Mouse (Mus musculus) liver, embryonic 16.5 days (tissue): ENCODE data around the gene Cdh16. TPM values are rescaled to one million over a fixed set of nuclear protein-coding genes. Genes with fewer than 3 reads are reported as not detected.

ENCODE experiments used
- polyA plus RNA-seq: library from polyadenylated mRNA; unstranded; fragments of >200 nt; fragmentation: Nextera tagmentation; extraction: Ambion mirVana; gene quantifications from 2 replicates; pipeline ENCODE4 v1.2.1, GENCODE M21; 2015

Cdh16 gene
- polyA plus RNA-seq, 1 experiment from 2014 or later, result 0.24 TPM

Other genes with a start within 250 kb of the Cdh16 start
- gene Cmtm4, start 228.6 kb downstream of the Cdh16 start, polyA plus RNA-seq, result 0.41 and 0.45 TPM in 2 replicates
- 11.3 and 11.8 TPM in 2 replicates for gene Dync1li2, start 181.3 kb downstream of the Cdh16 start, polyA plus RNA-seq
- 0.02 and 0.08 TPM in 2 replicates for gene Terb1, start 114.5 kb downstream of the Cdh16 start, polyA plus RNA-seq
- 23.0 and 28.5 TPM in 2 replicates for gene Nae1, start 89.8 kb downstream of the Cdh16 start, polyA plus RNA-seq
- 2.0 and 3.4 TPM in 2 replicates for gene Car7, start 89.7 kb downstream of the Cdh16 start, polyA plus RNA-seq
- gene Pdp2, start 32.9 kb downstream of the Cdh16 start, polyA plus RNA-seq, result 3.4 and 3.9 TPM in 2 replicates
- 0.78 and 1.3 TPM in 2 replicates for gene Rrad, start 6.9 kb upstream of the Cdh16 start, polyA plus RNA-seq
- 38.0 and 42.8 TPM in 2 replicates for gene Ciao2b, start 17.6 kb upstream of the Cdh16 start, polyA plus RNA-seq
- 28.6 and 34.4 TPM in 2 replicates for gene Ces2a, start 109.6 kb upstream of the Cdh16 start, polyA plus RNA-seq
- gene Ces2b, start 207.2 kb upstream of the Cdh16 start, polyA plus RNA-seq, result 0.37 and 0.48 TPM in 2 replicates
- gene Ces2c, start 222.7 kb upstream of the Cdh16 start, polyA plus RNA-seq, result 0.16 and 0.37 TPM in 2 replicates